Mouse (Mus musculus) heart, adult 9 months (tissue): ENCODE results near the gene Fbxo11.
"Not testable (repeated sequence)": the region's sequence is repeated elsewhere in the genome, so short reads cannot be mapped to it uniquely, and the experiment has no call there.

ENCODE experiments used
- DNase-seq, 2 experiments: peaks; one replicate each; pipeline ENCODE4 v3.0.0; 2022; ENCODE audit warnings: low spot score in 2 of 2

Fbxo11 gene

GRCm38 (mm10) chr17:88014456-88014855 is 50.6 kb downstream of the Fbxo11 start:
- DNase-seq: no peak

DNA sequence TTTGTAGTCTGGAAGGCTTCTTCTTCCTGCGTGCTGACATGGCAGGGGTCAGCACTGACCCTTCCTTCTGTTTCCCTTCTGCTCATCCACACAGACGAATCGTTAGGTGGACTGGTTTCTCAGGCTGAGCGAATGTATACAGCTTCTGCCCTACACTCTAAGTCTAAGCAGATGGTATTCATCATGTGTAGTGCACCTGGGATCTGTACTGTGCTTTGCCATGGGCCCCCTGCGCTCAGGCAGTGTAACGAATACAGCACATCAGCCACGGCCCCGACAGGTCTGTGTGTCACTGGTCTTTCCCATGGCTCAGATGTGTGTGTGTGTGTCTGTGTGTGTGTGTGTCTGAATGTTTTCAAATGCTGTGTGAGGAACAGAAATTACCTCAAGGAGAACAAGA is 58.1 kb downstream of the Fbxo11 start:
- DNase-seq: no peak

- DNase-seq: no peak
These were observed 60.2 kb downstream of the Fbxo11 start for GRCm38 (mm10) chr17:88004892-88005291.

GRCm38 (mm10) chr17:87997808-87998207 is 67.3 kb downstream of the Fbxo11 start:
- no peak for DNase-seq

DNA sequence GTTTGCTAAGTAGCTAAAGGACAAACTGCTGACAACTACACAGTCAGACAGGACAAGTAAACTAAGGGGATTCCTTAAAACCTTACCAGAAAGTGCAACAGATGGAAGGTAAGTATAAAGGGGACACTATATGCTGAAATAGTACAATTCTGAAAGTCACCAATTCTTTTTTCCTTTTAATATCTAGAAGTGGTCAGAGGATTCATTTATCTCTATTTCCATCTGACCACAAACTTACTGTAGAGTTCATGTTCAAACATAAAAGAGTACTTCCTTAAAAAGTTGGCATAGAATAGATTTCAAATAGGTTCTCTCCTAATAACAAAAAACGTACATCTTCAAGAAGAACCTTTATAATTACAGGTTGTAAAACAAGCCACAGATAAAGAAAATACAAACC is 71.8 kb downstream of the Fbxo11 start:
- no peak for DNase-seq

- DNase-seq: no peak
These were observed 72.9 kb downstream of the Fbxo11 start for GRCm38 (mm10) chr17:87992154-87992553.

DNA sequence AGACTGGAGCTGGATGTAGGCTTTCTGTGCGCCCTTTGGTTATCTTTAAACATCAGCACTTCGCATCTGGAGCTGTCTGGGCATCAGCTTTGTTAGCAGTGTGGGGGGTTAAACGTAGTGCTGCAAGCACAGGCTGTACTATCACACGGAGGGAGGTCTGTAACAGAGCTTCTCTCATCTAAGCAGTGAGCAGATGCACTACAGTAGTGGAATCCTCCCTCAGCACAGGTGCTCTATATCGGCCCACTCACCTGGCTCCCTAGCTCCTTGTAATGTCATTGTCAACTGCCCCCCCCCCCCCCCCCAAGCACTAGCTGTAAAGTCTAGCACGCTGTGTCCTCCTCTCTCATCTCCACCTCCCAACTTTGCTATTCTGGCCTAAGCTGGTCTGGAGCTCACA is 77.6 kb downstream of the Fbxo11 start:
- no peak for DNase-seq

DNA sequence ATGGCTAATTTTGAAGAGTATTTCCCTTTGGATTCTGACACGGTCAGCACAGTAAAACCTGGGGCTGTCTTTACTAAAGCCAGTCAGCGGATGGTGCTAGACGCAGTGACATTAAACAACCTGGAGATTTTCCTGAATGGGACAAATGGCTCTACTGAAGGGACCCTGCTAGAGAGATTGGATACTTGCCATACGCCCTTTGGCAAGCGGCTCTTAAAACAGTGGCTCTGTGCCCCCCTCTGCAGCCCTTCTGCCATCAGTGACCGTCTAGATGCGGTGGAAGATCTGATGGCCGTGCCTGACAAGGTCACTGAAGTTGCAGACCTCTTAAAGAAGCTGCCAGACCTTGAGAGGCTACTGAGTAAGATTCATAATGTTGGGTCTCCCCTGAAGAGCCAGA is 79.2 kb downstream of the Fbxo11 start:
- DNase-seq: no peak

DNA sequence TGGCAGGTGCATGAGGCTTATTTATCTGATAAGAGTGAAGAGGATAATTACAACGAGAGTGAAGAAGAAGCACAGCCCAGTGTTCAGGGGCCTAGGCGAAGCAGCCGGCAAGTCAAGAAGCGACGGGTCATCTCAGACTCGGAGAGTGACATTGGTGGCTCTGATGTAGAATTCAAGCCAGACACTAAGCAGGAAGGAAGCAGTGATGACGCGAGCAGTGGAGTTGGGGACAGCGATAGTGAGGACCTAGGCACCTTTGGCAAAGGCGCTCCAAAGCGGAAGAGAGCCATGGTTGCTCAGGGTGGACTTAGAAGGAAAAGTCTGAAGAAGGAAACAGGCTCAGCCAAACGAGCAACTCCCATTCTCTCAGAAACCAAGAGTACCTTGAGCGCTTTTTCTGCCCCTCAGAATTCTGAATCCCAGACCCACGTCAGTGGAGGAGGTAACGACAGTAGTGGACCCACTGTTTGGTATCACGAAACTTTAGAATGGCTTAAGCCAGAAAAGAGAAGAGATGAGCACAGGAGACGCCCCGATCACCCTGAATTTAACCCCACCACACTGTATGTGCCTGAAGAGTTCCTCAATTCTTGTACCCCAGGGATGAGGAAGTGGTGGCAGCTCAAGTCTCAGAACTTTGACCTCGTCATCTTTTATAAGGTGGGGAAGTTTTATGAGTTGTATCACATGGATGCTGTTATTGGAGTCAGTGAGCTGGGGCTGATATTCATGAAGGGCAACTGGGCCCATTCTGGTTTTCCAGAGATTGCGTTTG is 80.5 kb downstream of the Fbxo11 start:
- DNase-seq: no peak

DNA sequence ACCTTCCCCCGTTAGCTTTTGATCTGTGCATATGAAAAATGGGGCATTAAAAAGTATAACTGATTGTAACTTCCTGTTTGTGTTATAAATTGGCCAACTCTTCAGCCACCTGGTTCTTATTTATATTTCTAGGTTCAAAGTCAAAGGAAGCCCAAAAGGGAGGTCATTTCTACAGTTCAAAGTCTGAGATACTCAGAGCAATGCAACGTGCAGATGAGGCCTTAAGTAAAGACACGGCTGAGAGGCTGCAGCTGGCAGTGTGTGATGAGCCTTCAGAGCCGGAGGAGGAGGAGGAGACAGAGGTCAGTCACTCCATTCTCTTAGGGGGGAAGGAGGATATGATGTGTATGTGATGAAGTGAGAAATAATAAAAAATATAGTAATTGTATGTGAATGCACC is 81.8 kb downstream of the Fbxo11 start:
- DNase-seq: no peak

DNA sequence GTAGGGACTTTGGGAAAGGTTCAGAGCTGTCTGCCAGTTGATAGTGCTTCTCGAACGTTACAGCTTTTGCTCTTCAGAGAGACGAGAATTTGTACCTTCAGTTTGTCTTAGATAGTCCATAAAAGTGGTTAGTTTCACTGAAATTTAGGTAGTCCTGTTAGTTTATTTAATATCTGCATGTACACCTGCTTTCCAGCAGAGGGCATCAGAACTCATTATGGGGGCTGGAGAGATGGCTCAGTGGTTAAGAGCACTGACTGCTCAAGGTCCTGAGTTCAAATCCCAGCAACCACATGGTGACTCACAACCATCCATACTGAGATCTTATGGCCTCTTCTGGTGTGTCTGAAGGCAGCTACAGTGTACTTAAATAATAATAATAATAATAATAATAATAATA is 83.0 kb downstream of the Fbxo11 start:
- DNase-seq: no peak

GRCm38 (mm10) chr17:87979696-87980095 is 85.4 kb downstream of the Fbxo11 start:
- not testable (repeated sequence) for DNase-seq

DNA sequence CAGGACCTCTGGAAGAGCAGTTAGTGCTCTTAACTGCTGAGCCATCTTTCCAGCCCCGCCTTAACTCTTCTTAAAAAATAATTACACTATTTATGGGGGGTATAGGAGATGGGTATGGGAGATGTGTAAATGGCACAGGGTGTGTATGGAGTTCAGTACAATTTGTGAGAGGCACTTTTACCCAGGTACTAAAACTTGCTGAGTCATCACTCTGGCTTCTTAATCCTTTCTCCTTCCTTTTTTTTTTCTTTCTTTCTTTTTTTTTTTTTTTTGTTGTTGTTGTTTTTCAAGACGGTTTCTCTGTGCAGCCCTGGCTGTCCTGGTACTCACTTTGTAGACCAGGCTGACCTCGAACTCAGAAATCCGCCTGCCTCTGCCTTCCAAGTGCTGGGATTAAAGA is 88.2 kb downstream of the Fbxo11 start:
- not testable (repeated sequence) for DNase-seq

GRCm38 (mm10) chr17:87976154-87976806 is 88.8 kb downstream of the Fbxo11 start:
- no peak for DNase-seq

- DNase-seq: peak in 1 of 2 experiments; percentile 42
These were observed 89.8 kb downstream of the Fbxo11 start for GRCm38 (mm10) chr17:87975229-87975853.

DNA sequence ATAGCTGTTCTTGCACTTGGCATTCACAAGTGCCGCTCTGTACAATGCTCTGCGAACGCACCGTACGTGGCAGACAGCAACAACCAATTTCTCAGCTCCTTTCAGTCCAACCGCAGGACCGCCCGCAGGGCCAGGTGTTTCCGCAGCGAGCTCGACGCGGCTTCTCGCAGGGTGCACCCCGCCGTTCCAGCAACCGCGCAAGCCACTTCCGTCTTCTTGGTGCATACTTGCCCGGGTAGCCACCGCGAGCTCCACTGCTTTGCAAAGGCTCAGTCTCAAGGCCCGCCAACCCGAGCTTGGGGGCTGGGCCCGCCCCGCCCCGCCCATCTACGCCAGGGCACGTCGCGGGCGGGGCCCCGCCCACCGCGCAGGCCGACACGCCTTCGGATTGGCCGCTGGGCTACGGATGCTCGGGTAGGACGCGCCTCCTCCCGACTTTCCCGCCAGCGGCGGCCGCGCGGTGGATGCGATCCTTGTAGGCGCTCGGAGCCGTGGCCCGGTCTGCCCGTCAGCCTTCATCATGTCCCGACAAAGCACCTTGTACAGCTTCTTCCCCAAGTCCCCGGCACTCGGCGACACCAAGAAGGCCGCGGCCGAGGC is 90.4 kb downstream of the Fbxo11 start, which contains the start of gene Msh6:
Gene Msh6, plus strand, starts transcription at position 434 of the 600 bp plus-strand sequence.
- peak; percentile 82 to 86 for DNase-seq

GRCm38 (mm10) chr17:87973261-87974167 is 91.6 kb downstream of the Fbxo11 start:
- DNase-seq: no peak

- DNase-seq: no peak
These were observed 92.2 kb downstream of the Fbxo11 start for GRCm38 (mm10) chr17:87972856-87973255.

DNA sequence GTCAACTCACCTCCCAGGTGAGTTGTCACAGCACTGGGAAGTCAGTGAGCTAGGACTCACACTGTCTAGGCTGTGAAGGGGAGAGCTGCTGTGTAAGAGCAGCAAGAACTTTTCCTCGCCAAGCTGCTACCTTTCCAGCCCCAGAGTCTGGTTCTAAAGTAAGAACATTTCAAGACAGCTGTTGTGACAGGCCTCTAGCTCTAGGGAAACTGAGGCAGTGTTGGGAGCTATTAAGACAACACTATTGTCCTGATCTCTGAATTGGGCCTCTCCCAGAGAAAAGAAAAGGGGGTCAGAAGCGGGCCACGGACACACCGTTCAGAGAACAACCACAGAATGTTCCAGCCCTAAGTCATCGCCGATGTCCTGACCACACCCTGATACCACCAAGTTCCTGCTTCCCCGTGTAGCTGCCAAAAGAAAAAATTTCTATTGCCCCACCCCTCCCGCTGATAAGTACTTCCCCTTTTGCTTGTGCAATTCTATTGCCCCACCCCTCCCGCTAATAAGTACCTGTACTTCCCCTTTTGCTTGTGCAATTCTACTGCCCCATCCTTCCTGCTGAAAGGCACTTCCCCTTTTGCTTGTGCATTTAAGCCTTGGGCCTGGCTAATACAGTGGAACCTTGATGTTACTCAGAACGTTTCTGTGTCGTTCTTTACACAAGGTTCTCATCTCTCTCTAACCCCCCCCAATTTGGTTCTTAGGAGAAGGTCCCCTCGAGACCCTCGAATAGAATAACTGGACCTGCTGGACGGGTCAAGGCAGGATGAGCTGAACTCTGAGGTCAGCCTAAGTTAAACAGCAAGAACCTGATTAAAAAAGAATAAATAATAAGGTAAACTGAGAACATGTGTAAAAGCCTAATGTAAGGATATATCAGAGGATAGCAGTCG is 93.1 kb downstream of the Fbxo11 start:
- DNase-seq: peak in 1 of 2 experiments; percentile 19

DNA sequence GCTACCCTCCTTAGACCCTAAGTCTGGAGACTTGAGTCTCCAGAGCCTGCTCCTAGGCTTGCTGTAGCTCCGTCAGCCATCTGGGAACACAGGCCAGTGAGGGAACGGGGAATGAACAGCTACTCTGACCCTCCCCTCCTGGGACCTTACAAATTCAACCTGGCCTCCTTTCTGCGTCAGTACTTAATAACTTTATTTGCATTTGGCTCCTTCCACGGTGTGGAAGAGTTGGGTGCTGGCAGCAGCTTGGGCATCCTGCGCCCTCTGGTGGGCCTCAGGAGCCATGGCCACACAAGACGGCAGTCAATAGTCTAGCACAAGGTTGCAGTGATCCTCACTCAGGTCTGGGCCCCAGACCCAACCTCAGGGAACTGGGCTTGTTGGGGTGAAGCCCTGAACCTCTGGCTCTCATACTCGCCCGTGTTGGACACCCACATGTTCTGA is 96.6 kb downstream of the Fbxo11 start:
- not testable (repeated sequence) for DNase-seq
